Mouse (Mus musculus) intestine, embryonic 15.5 days (tissue): Measurements from ENCODE around the gene Csrp3. TPM values are rescaled to one million over a fixed set of nuclear protein-coding genes. Genes with fewer than 3 reads are reported as not detected.
A peak's percentile ranks its signal among the peaks of the same experiment; 100 is the strongest.

Experiments
- ATAC-seq: fragments of 200-750 bp; cut with Nextera tagmentation; 2 replicates; pipeline ENCODE4 v1.8.0; 2017; ENCODE audit warnings: moderate TSS enrichment, moderate library complexity
- H3K27ac ChIP-seq: fragments of 300-500 bp; sonication (generic); 2 replicates; pipeline ENCODE4 v1.5.1; 2015; ENCODE audit warnings: mild to moderate bottlenecking, inconsistent platforms
- H3K27me3 ChIP-seq: fragments of 300-500 bp; sonication (generic); replicated peaks from 2 replicates; pipeline ENCODE4 v1.6.1; 2015; ENCODE audit warnings: inconsistent platforms
- H3K36me3 ChIP-seq: fragments of 300-500 bp; sonication (generic); 2 replicates; pipeline ENCODE4 v1.6.1; 2015; ENCODE audit warnings: inconsistent platforms
- H3K4me1 ChIP-seq: fragments of 300-500 bp; sonication (generic); replicated peaks from 2 replicates; pipeline ENCODE4 v1.6.1; 2015; ENCODE audit warnings: inconsistent platforms
- H3K4me2 ChIP-seq: fragments of 300-500 bp; sonication (generic); replicated peaks from 2 replicates; pipeline ENCODE4 v1.6.1; 2015; ENCODE audit warnings: mild to moderate bottlenecking, inconsistent platforms
- H3K4me3 ChIP-seq: fragments of 300-500 bp; sonication (generic); replicated peaks from 2 replicates; pipeline ENCODE4 v1.5.1; 2015; ENCODE audit warnings: inconsistent platforms
- H3K9ac ChIP-seq: fragments of 300-500 bp; sonication (generic); 2 replicates; pipeline ENCODE4 v1.6.1; 2015; ENCODE audit warnings: inconsistent platforms
- H3K9me3 ChIP-seq: fragments of 300-500 bp; sonication (generic); 2 replicates; pipeline ENCODE4 v1.6.1; 2016; ENCODE audit warnings: inconsistent platforms
- WGBS: fragments of 180-500 bp; shearing (Covaris S2); methylation state at CpG from one replicate; pipeline ENCODE4 v1.1.7; 2015; 5-methylcytosine and 5-hydroxymethylcytosine counted together
- polyA plus RNA-seq: library from polyadenylated mRNA; unstranded; fragments of >200 nt; fragmentation: Nextera tagmentation; extraction: Ambion mirVana; gene quantifications from 2 replicates; pipeline ENCODE4 v1.2.1, GENCODE M21; 2015

Gene Csrp3
- polyA plus RNA-seq, 1 experiment from 2014 or later, result 0.94 TPM

DNA sequence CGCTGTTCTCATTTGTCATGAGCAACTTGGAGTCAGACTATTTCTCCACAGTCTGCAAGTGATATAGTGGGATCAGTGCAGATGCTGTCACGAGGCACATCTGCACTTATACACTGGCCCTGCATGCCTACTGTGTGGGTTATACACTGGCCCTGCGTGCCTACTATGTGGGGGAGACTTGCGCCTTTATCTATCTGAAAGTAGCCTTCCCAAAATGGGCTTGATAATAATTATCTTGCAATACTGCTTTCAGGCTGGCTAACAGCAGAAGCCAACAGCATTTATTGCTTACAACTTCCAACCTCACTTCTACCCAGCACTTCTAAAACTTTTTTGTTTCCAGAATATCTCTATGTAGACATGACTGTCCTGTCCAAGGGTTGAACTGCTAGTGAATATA, 14.0 kb upstream of the Csrp3 start:
- Histone ChIP-seq H3K4me1 (no peaks in the 10 kb centered on the region), H3K9ac (no peak overlapping the region), H3K4me2 (no peak overlapping the region), H3K27ac (no peak overlapping the region), H3K9me3 (no peaks in the 10 kb centered on the region), H3K36me3 (peaks cover 6% of the 10 kb centered on the region; the same call in 1 of the 2 replicates), H3K27me3 (no peaks in the 10 kb centered on the region), H3K4me3 (no peak overlapping the region)
- ATAC-seq, result no peak
- WGBS, result 91% methylated on average over 4 of the region's 4 CpGs

DNA sequence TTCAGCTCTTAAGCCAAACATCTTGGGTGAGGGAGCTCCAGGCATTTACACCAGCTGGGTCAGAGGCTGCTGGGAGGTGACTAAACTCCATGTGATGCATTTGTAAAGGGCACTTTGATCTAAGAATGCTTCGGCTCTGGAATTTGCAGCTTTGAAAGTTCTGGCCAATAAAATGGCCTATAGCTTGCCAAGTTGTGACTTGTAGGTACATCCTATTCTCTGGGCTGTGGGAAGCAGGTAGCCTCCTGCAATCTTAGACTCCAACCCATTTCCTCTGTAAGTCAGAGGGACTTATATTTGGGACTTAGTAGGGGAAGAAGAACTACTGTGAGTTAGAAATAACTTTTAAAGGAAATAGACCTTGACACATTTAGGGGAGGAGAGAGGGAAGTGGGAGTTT, 13.1 kb upstream of the Csrp3 start:
- H3K27ac ChIP-seq, result no peak overlapping the region
- no peak overlapping the region for H3K4me3 ChIP-seq
- no peak for ATAC-seq
- H3K4me2 ChIP-seq, result no peak overlapping the region
- no peak overlapping the region for H3K9ac ChIP-seq
- no peaks in the 10 kb centered on the region for H3K4me1 ChIP-seq
- no peaks in the 10 kb centered on the region for H3K9me3 ChIP-seq
- H3K36me3 ChIP-seq, result peaks cover 3% of the 10 kb centered on the region; the same call in 1 of the 2 replicates
- no peaks in the 10 kb centered on the region for H3K27me3 ChIP-seq
- WGBS, result 41% methylated on average over 1 of the region's 1 CpGs

- Histone ChIP-seq H3K27me3 (no peaks in the 10 kb centered on the region), H3K9me3 (no peaks in the 10 kb centered on the region), H3K9ac (no peak overlapping the region), H3K4me1 (no peaks in the 10 kb centered on the region), H3K36me3 (no peaks in the 10 kb centered on the region), H3K4me2 (no peak overlapping the region), H3K27ac (no peak overlapping the region), H3K4me3 (no peak overlapping the region)
- 78% methylated on average over 4 of the region's 4 CpGs for WGBS
- no peak for ATAC-seq
These were observed 11.5 kb upstream of the Csrp3 start for GRCm38 (mm10) chr7:48859362-48859761.

DNA sequence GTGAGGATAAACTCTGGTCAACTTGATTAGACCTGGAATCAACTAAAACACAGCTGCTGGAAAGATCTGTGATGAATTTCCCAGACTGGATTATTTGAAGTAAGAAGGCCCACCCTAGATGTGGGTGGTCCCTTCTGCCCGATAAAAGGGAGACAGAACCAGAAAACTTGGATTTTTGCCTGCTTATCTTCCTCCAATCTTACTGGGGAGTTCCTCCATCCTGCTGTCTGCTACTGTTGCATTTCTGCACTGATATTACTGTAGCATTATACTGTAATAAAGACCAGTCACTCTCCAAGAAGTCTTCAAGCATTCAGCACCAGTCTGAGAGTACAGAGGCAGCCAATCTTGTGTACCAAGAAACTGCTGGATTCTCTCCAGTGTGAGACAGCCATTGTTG, 10.4 kb upstream of the Csrp3 start:
- ATAC-seq, result no peak
- Histone ChIP-seq H3K4me1 (no peaks in the 10 kb centered on the region), H3K36me3 (no peaks in the 10 kb centered on the region), H3K27me3 (no peaks in the 10 kb centered on the region), H3K4me3 (no peak overlapping the region), H3K27ac (no peak overlapping the region), H3K9ac (no peak overlapping the region), H3K4me2 (no peak overlapping the region), H3K9me3 (no peaks in the 10 kb centered on the region)
- 43% methylated on average over 1 of the region's 1 CpGs for WGBS

- Histone ChIP-seq H3K9me3 (no peaks in the 10 kb centered on the region), H3K36me3 (no peaks in the 10 kb centered on the region), H3K4me3 (no peak overlapping the region), H3K27me3 (no peaks in the 10 kb centered on the region), H3K4me1 (no peaks in the 10 kb centered on the region), H3K9ac (no peak overlapping the region), H3K27ac (no peak overlapping the region), H3K4me2 (no peak overlapping the region)
- 96% methylated on average over 3 of the region's 3 CpGs for WGBS
- ATAC-seq, result no peak
These were observed 7.6 kb upstream of the Csrp3 start for GRCm38 (mm10) chr7:48855461-48855860.

DNA sequence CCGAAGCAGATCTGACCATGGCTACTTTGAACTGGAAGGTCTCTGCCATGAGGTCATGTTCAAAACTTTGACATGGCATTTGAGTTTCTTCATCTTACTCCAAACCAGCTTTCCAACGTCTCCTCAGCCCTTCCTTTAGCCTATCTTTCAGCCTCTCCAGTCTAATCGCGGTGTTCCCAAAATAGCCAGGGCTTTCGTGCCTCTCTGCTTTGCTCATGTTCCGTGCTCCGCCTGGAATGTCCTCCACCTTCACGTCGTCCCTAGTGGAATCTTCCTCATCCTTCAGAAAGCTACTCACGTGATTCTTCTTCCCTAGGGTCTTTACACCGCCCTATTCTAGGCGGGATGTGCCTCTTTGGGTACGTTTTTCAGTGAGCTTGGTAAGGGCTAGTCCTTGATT, 5.7 kb upstream of the Csrp3 start:
- Histone ChIP-seq H3K4me2 (no peak overlapping the region), H3K4me3 (no peak overlapping the region), H3K9ac (no peak overlapping the region), H3K27me3 (no peaks in the 10 kb centered on the region), H3K36me3 (no peaks in the 10 kb centered on the region), H3K27ac (no peak overlapping the region), H3K9me3 (no peaks in the 10 kb centered on the region), H3K4me1 (no peaks in the 10 kb centered on the region)
- ATAC-seq, result no peak
- 81% methylated on average over 13 of the region's 13 CpGs for WGBS

DNA sequence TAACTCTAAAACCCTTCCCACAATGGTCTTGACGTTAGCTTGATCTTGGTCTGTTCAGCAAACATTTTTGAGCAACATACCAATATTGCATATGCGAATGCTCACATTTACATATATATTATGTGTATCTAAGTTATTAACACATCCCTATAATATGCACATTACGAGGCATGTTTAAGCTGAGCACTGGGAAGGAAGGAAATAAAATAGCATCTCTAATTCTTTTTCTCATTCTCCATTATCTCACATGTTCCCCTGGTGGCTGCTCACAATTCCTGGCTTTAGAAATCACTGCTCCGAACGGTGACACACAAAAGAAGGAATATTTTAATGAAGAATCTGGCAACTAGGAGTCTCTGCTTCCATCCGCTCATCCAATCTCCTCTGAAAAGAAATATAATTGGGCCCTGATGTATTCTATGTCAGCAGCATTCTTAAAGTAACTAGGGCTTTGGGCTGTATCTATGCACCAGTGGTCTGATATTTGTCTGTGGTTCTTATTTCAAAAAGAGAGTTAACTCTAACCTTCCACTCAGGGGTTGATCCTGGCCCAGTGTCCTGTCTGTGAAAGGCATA, 3.8 kb upstream of the Csrp3 start:
- no peak for ATAC-seq
- Histone ChIP-seq H3K9ac (no peak overlapping the region), H3K27me3 (no peaks in the 10 kb centered on the region), H3K4me1 (no peaks in the 10 kb centered on the region), H3K4me2 (no peak overlapping the region), H3K27ac (no peak overlapping the region), H3K36me3 (no peaks in the 10 kb centered on the region), H3K9me3 (no peaks in the 10 kb centered on the region), H3K4me3 (no peak overlapping the region)
- WGBS, result 86% methylated on average over 6 of the region's 6 CpGs

DNA sequence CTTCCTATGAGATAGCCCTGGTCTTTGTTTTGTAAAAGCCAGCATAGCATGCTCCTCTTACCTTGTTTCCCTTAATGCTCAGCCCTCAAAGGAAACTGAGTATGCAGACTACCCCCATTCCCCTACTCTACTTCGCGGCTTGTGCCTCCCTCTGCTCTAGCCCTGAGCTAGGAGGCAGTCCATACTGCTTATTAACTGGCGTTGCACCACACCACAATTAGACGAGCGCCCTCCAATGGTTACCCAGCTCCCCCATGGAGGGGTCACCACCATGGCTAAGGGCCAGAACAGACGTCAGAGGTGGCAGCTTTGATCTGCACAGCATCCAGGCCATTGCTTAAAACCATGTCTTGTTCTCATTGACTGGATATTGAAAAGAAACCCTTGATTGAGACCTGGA, 1.1 kb downstream of the Csrp3 start:
- no peak for ATAC-seq
- 75% methylated on average over 6 of the region's 6 CpGs for WGBS
- no peaks in the 10 kb centered on the region for H3K9me3 ChIP-seq
- no peak overlapping the region for H3K4me3 ChIP-seq
- no peaks in the 10 kb centered on the region for H3K4me1 ChIP-seq
- H3K9ac ChIP-seq, result no peak overlapping the region
- H3K36me3 ChIP-seq, result no peaks in the 10 kb centered on the region
- no peak overlapping the region for H3K27ac ChIP-seq
- no peaks in the 10 kb centered on the region for H3K27me3 ChIP-seq
- H3K4me2 ChIP-seq, result no peak overlapping the region

- no peak overlapping the region for H3K9ac ChIP-seq
- no peaks in the 10 kb centered on the region for H3K36me3 ChIP-seq
- no peak overlapping the region for H3K27ac ChIP-seq
- H3K9me3 ChIP-seq, result no peaks in the 10 kb centered on the region
- 0 out of 2 replicates have a peak, but pooled peaks cover 2% of the 10 kb centered on the region for H3K4me1 ChIP-seq
- WGBS, result 64% methylated on average over 12 of the region's 12 CpGs
- peak; percentile 86 for ATAC-seq
- no peak overlapping the region for H3K4me3 ChIP-seq
- no peak overlapping the region for H3K4me2 ChIP-seq
- H3K27me3 ChIP-seq, result no peaks in the 10 kb centered on the region
These were observed 2.4 kb downstream of the Csrp3 start for GRCm38 (mm10) chr7:48845213-48845973.

DNA sequence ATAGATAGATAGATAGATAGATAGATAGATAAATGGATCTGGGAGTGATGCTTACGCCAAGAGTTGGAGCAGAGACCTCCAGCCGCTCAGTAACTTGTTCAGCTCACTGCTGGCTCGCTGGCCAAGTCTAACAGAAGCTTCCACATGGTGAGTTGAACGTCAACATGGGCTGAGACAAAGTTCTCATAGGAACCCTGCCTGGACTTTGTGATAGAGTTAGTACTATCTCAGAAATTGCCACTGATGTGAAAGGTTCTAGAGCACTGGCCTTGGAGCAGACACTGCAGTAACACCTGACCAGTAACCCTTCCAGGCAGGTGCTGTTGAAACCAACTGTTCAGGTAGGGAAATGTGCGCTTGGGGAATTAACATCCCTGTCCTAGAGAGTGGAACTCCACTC, 4.3 kb downstream of the Csrp3 start:
- Histone ChIP-seq H3K4me1 (0 out of 2 replicates have a peak, but pooled peaks cover 2% of the 10 kb centered on the region), H3K4me3 (no peak overlapping the region), H3K4me2 (no peak overlapping the region), H3K27me3 (no peaks in the 10 kb centered on the region), H3K27ac (no peak overlapping the region), H3K9ac (no peak overlapping the region), H3K36me3 (no peaks in the 10 kb centered on the region), H3K9me3 (no peaks in the 10 kb centered on the region)
- WGBS, result 85% methylated on average over 5 of the region's 5 CpGs
- ATAC-seq, result no peak

DNA sequence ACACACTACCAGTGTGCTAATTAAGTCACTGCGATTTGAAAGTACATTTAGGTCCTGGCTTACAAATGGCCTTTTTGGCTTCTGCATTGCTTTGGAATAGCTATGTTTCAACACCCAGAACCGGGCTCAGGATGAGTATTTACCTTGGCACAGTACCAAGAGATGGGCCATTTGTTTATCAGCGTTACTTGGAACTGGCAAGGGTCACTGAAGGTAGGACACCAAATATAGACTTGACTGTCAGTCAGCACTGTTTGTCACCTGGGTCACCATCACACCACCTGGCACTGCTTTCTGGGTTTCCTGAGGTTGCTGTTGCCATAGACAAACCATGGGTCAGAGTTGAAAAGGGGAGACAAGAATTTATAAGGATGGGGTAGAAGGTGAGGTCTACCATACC, 5.5 kb downstream of the Csrp3 start:
- Histone ChIP-seq H3K36me3 (no peaks in the 10 kb centered on the region), H3K4me2 (no peak overlapping the region), H3K4me3 (no peak overlapping the region), H3K27me3 (no peaks in the 10 kb centered on the region), H3K27ac (no peak overlapping the region), H3K4me1 (0 out of 2 replicates have a peak, but pooled peaks cover 2% of the 10 kb centered on the region), H3K9ac (no peak overlapping the region), H3K9me3 (no peaks in the 10 kb centered on the region)
- no peak for ATAC-seq
- WGBS, result 61% methylated on average over 3 of the region's 3 CpGs

DNA sequence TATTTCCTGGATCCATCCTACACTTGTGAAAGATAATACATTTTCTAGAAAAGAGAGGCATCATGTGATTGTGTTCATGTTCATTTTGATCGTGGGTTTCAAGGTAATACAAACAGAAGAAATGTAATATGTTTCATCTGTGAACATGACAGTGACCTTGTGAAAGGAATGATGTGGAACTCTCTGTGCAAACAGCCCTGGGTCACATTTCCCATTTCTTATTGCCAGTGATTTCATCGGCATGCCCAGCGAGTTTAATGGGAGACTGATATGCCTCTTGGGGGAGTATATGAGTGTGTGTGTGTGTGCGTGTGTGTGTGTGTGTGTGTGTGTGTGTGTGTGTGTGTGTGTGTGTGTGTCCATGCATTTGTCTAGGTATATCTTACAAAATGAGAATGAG, 6.3 kb downstream of the Csrp3 start:
- no peak overlapping the region for H3K27ac ChIP-seq
- no peaks in the 10 kb centered on the region for H3K36me3 ChIP-seq
- no peak overlapping the region for H3K4me3 ChIP-seq
- WGBS, result 72% methylated on average over 4 of the region's 4 CpGs
- no peak for ATAC-seq
- no peaks in the 10 kb centered on the region for H3K9me3 ChIP-seq
- H3K4me1 ChIP-seq, result 0 out of 2 replicates have a peak, but pooled peaks cover 2% of the 10 kb centered on the region
- H3K27me3 ChIP-seq, result no peaks in the 10 kb centered on the region
- no peak overlapping the region for H3K9ac ChIP-seq
- H3K4me2 ChIP-seq, result no peak overlapping the region

GRCm38 (mm10) chr7:48840545-48840944, 7.3 kb downstream of the Csrp3 start:
- WGBS, result 45% methylated on average over 2 of the region's 2 CpGs
- ATAC-seq, result no peak
- H3K9ac ChIP-seq, result no peak overlapping the region

More at GRCm38 (mm10) chr7:48840545-48840944, 7.3 kb downstream of the Csrp3 start:
- Histone ChIP-seq H3K27me3 (no peaks in the 10 kb centered on the region), H3K4me3 (no peak overlapping the region), H3K4me2 (no peak overlapping the region), H3K9me3 (no peaks in the 10 kb centered on the region), H3K4me1 (0 out of 2 replicates have a peak, but pooled peaks cover 2% of the 10 kb centered on the region), H3K36me3 (no peaks in the 10 kb centered on the region), H3K27ac (no peak overlapping the region)
